Mouse (Mus musculus) lung, postnatal 0 days (tissue): ENCODE measurements around the gene Adk. TPM values are rescaled to one million over a fixed set of nuclear protein-coding genes. Genes with fewer than 3 reads are reported as not detected.

Source experiments
- ATAC-seq: fragments of 200-750 bp; cut with Nextera tagmentation; 2 replicates; pipeline ENCODE4 v1.8.0; 2017; ENCODE audit warnings: moderate library complexity
- DNase-seq: peaks from one replicate; pipeline ENCODE4 v3.0.0-alpha.2; 2016; ENCODE audit warnings: low spot score
- H3K27ac ChIP-seq: fragments of 300-500 bp; sonication (generic); 2 replicates; pipeline ENCODE4 v1.5.1; 2014; ENCODE audit warnings: antibody characterized with exemption, mild to moderate bottlenecking, low read length, mixed read lengths
- H3K27me3 ChIP-seq: fragments of 300-500 bp; sonication (generic); replicated peaks from 2 replicates; pipeline ENCODE4 v1.6.1; 2014; ENCODE audit warnings: low read length, mixed read lengths; ENCODE audit not compliant: insufficient read depth
- H3K36me3 ChIP-seq: fragments of 300-500 bp; sonication (generic); 2 replicates; pipeline ENCODE4 v1.6.1; 2014; ENCODE audit warnings: low read length, mixed read lengths; ENCODE audit not compliant: insufficient read depth
- H3K4me1 ChIP-seq: fragments of 300-500 bp; sonication (generic); 2 replicates; pipeline ENCODE4 v1.6.1; 2014; ENCODE audit warnings: antibody characterized with exemption, low read depth, low read length, mixed read lengths; ENCODE audit not compliant: insufficient read depth
- H3K4me2 ChIP-seq: fragments of 300-500 bp; sonication (generic); replicated peaks from 2 replicates; pipeline ENCODE4 v1.6.1; 2014; ENCODE audit warnings: low read depth, mild to moderate bottlenecking, low read length, moderate library complexity, mixed read lengths
- H3K4me3 ChIP-seq: fragments of 300-500 bp; sonication (generic); 2 replicates; pipeline ENCODE4 v1.5.1; 2014; ENCODE audit warnings: low read depth, low read length
- H3K9ac ChIP-seq: fragments of 300-500 bp; sonication (generic); replicated peaks from 2 replicates; pipeline ENCODE4 v1.6.1; 2014; ENCODE audit warnings: low read depth, mild to moderate bottlenecking
- H3K9me3 ChIP-seq: fragments of 300-500 bp; sonication (generic); 2 replicates; pipeline ENCODE4 v1.6.1; 2016; ENCODE audit warnings: low read length, mixed read lengths
- CTCF ChIP-seq: IDR thresholded peaks from 2 replicates; pipeline ENCODE4 v1.5.1; 2016; ENCODE audit warnings: antibody characterized with exemption, mild to moderate bottlenecking
- EP300 ChIP-seq: IDR thresholded peaks from 2 replicates; pipeline ENCODE4 v1.6.1; 2016; ENCODE audit warnings: antibody characterized with exemption, mild to moderate bottlenecking, control low read depth
- WGBS: fragments of 180-500 bp; shearing (Covaris S2); extraction: QIAGEN DNeasy Blood & Tissue Kit; methylation state at CpG from one replicate; pipeline ENCODE4 v1.1.7; 2014; 5-methylcytosine and 5-hydroxymethylcytosine counted together
- polyA plus RNA-seq: library from polyadenylated mRNA; unstranded; fragments of >200 nt; fragmentation: Nextera tagmentation; extraction: Ambion mirVana; gene quantifications from 2 replicates; pipeline ENCODE4 v1.2.1, GENCODE M21; 2015

Gene Adk
- polyA plus RNA-seq, 1 experiment from 2014 or later = 238 TPM

DNA sequence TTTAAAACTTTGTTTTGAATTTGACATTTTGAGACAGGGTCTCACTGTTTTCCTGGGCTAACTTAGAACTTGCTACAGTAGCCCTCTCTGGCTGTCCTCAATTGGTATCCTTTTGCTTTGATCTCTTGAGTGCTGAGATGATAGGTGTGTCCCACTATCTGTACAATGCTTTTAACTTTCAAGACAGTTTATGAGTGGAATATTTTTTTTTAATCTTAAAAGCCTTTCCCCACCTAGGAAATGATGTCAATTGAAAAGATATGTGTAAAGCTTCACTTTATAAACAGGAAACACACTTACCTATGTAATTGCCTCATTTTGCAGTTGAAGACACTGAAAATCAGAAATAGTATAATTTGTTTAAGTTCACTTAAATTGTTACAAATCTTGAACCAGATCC, 26.1 kb downstream of the Adk start:
- Histone ChIP-seq H3K36me3 (no peaks in the 10 kb centered on the region), H3K27me3 (no peaks in the 10 kb centered on the region), H3K9me3 (no peaks in the 10 kb centered on the region), H3K9ac (no peak overlapping the region), H3K27ac (no peak overlapping the region), H3K4me3 (no peak overlapping the region), H3K4me1 (peaks cover 10% of the 10 kb centered on the region; the same call in 1 of the 2 replicates), H3K4me2 (no peak overlapping the region)
- TF ChIP-seq CTCF (no peak), EP300 (no peak)
- DNase-seq (no peak), ATAC-seq (no peak)

DNA sequence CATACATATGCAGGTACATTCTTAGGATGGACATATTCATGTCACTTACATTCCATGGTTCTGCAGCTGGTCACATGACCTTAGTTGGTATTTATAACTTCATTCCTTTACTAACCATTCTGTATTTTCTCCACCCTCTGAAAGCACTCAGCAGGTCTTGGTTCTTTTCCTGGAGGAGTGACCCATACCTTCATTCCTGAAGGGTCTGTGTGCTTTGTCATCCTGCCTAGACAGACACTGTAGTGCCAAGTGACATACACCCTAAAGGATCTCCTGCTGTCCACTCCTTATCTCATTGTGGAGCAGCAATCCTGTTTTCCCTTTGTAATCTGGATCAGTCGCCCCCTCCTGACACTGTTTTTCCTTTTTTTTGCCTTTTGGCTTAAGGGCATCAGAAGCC, 30.4 kb downstream of the Adk start:
- DNase-seq = no peak
- no peak overlapping the region for H3K4me2 ChIP-seq
- H3K9me3 ChIP-seq = no peaks in the 10 kb centered on the region
- 65% methylated on average over 1 of the region's 1 CpGs for WGBS
- TF ChIP-seq CTCF (no peak), EP300 (peak; percentile 45)
- no peak overlapping the region for H3K9ac ChIP-seq
- peaks cover 13% of the 10 kb centered on the region for H3K4me1 ChIP-seq
- H3K36me3 ChIP-seq = no peaks in the 10 kb centered on the region
- H3K27ac ChIP-seq = no peak overlapping the region
- H3K4me3 ChIP-seq = no peak overlapping the region
- ATAC-seq = peak; percentile 55; the same call in 1 of the 2 replicates
- no peaks in the 10 kb centered on the region for H3K27me3 ChIP-seq

DNA sequence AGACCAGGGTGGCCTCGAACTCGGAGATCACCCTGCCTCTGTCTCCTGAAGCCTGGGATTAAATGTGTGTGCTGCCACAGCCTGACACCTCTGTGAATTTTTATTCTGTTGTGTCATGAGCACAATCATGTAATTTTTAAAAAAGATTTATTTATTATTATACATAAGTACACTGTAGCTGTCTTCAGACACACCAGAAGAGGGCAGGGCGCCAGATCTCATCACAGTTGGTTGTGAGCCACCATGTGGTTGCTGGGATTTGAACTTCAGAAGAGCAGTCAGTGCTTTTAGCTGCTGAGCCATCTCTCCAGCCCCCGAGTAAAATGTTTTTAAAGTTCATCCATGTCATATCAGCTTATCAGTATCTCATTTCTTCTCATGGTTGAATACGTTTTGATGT, 33.3 kb downstream of the Adk start:
- TF ChIP-seq CTCF (no peak), EP300 (no peak)
- whole genome bisulfite sequencing = 75% methylated on average over 5 of the region's 5 CpGs
- Histone ChIP-seq H3K4me3 (no peak overlapping the region), H3K4me2 (no peak overlapping the region), H3K27me3 (no peaks in the 10 kb centered on the region), H3K9me3 (no peaks in the 10 kb centered on the region), H3K4me1 (peaks cover 17% of the 10 kb centered on the region), H3K9ac (no peak overlapping the region), H3K27ac (0 out of 2 replicates have a peak overlapping the region, but pooled peaks have one; percentile 6), H3K36me3 (no peaks in the 10 kb centered on the region)
- ATAC-seq (no peak), DNase-seq (no peak)

DNA sequence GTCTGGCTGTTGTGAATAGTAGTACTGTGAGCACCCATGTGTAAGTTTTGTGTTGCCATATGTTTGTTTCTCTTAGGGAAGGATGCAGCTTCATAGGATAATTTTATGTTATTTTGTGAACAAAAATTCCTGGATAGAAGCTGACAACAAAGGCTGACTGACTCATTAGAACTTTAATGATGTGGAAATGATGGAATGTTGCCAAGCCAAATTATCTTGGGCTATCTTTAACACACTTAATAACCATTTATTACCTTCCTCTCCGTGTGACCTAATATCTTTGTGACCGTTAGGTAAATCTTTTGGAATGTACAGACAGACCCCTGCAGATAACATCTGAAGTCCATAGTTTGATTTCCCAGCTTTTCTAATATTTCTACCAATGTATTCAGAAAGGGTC, 33.7 kb downstream of the Adk start:
- DNase-seq = no peak
- WGBS = 20% methylated on average over 2 of the region's 2 CpGs
- Histone ChIP-seq H3K27me3 (no peaks in the 10 kb centered on the region), H3K4me1 (peaks cover 17% of the 10 kb centered on the region), H3K9me3 (no peaks in the 10 kb centered on the region), H3K4me3 (no peak overlapping the region), H3K9ac (no peak overlapping the region), H3K4me2 (no peak overlapping the region), H3K36me3 (no peaks in the 10 kb centered on the region), H3K27ac (0 out of 2 replicates have a peak overlapping the region, but pooled peaks have one; percentile 6)
- ATAC-seq = no peak
- TF ChIP-seq CTCF (no peak), EP300 (no peak)

DNA sequence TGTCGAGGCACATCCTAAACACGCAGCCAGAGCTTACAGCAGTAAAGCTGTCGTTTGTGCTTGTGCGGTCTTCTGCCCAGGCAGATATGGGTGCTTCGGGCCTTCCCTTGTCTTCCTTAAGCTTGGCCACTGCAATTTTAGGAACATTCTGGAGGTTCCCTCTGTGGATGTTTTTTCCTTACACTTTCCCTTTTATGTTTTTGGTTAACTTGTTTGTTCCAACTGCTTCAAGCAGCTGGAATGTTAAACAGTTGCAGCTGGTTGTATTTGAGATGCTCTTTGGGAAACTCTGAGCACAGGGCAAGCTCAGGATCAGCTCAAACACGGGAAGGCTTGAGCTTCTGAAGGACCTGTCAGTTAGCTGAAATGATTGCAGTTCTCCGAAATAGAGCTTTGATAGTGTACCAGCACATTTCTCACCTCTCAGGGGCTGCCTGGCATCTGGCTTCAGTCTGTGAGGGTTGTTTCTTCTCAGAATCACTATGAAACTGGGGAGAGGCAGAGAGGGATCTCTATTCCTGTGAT, 34.5 kb downstream of the Adk start:
- H3K9ac ChIP-seq = no peak overlapping the region
- WGBS = 36% methylated on average over 7 of the region's 7 CpGs
- no peak overlapping the region for H3K4me3 ChIP-seq
- H3K36me3 ChIP-seq = no peaks in the 10 kb centered on the region
- no peak for TF ChIP-seq EP300
- no peak for TF ChIP-seq CTCF
- peak overlapping the region; percentile 18; the same call in 1 of the 2 replicates for H3K4me2 ChIP-seq
- ATAC-seq (peak; percentile 34; the same call in 1 of the 2 replicates), DNase-seq (peak; percentile 37)
- H3K4me1 ChIP-seq = peaks cover 17% of the 10 kb centered on the region
- H3K27me3 ChIP-seq = no peaks in the 10 kb centered on the region
- no peaks in the 10 kb centered on the region for H3K9me3 ChIP-seq
- peak overlapping the region; percentile 63 for H3K27ac ChIP-seq

DNA sequence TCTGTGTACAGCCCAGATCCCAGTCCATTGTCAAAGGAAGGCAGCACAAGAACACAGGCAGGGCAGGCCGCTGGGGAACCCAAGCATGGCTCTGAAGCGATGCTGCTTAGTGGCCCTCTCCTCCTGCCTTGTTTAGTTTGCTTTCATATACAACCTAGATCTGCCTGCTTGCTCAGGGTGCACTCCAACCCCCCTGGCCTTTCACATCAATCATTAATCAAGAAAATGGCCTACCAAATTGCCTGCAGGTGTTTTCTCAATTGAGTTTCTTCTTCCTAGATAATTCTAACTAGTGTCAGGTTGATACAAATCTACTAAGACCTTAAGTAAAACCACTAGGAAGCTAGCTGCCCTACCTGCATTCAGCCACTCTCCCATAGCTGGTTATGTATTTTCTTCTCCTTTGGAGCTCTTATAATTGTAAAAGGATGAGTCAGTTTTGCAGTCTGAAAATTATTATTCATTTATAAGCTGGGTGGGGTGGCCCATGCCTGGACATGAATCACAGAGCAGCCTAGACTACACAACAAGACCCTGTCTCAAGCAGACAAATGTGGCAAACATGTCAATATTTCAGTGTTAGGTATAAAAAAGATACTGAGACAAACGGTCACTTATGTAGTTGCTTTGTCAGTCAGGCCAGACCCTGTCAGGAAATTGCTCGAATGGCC, 35.2 kb downstream of the Adk start:
- Histone ChIP-seq H3K4me2 (0 out of 2 replicates have a peak overlapping the region, but pooled peaks have one; percentile 18), H3K9me3 (no peaks in the 10 kb centered on the region)

More for the DNA sequence above, 35.2 kb downstream of the Adk start:
- no peak overlapping the region for H3K9ac ChIP-seq
- no peaks in the 10 kb centered on the region for H3K36me3 ChIP-seq
- H3K4me3 ChIP-seq = no peak overlapping the region
- WGBS = 44% methylated on average over 4 of the region's 4 CpGs
- TF ChIP-seq CTCF (no peak), EP300 (no peak)
- H3K27ac ChIP-seq = peak overlapping the region; percentile 63
- no peaks in the 10 kb centered on the region for H3K27me3 ChIP-seq
- ATAC-seq = 0 out of 2 replicates have a peak, but pooled peaks have one; percentile 9
- peaks cover 17% of the 10 kb centered on the region for H3K4me1 ChIP-seq
- DNase-seq = no peak
